Mouse (Mus musculus) ES-Bruce4 (cell line): ENCODE data around the gene Sik1. TPM values are rescaled to one million over a fixed set of nuclear protein-coding genes. Genes with fewer than 3 reads are reported as not detected.
A peak's percentile ranks its signal among the peaks of the same experiment; 100 is the strongest.

Experiments
- H3K27ac ChIP-seq: 2 replicates; pipeline ENCODE4 v1.5.1; 2012; ENCODE audit warnings: low read length, inconsistent platforms; ENCODE audit not compliant: insufficient read depth
- H3K27me3 ChIP-seq: 2 replicates; pipeline ENCODE4 v1.6.1; 2012; ENCODE audit warnings: mild to moderate bottlenecking, low read length, inconsistent platforms; ENCODE audit not compliant: control insufficient read depth, poor library complexity, insufficient read depth, severe bottlenecking
- H3K36me3 ChIP-seq: 2 replicates; pipeline ENCODE4 v1.6.1; 2012; ENCODE audit warnings: inconsistent platforms, mild to moderate bottlenecking, low read length, moderate library complexity; ENCODE audit not compliant: control insufficient read depth, poor library complexity, insufficient read depth, severe bottlenecking
- H3K4me1 ChIP-seq: one replicate; pipeline ENCODE4 v1.8.1; 2011; ENCODE audit warnings: low read length; ENCODE audit not compliant: control insufficient read depth, insufficient read depth
- H3K4me3 ChIP-seq: 2 replicates; pipeline ENCODE4 v1.5.1; 2011; ENCODE audit warnings: low read depth, mild to moderate bottlenecking, low read length
- H3K9ac ChIP-seq: 2 replicates; pipeline ENCODE4 v1.6.1; 2012; ENCODE audit warnings: low read depth, mild to moderate bottlenecking, inconsistent platforms; ENCODE audit not compliant: poor library complexity, severe bottlenecking
- H3K9me3 ChIP-seq: replicated peaks from 2 replicates; pipeline ENCODE4 v1.6.1; 2012; ENCODE audit warnings: mild to moderate bottlenecking, low read length, inconsistent platforms; ENCODE audit not compliant: control insufficient read depth, poor library complexity, insufficient read depth, severe bottlenecking
- CTCF ChIP-seq: IDR thresholded peaks from one replicate; pipeline ENCODE4 v1.8.1; 2011; ENCODE audit warnings: low read depth, low read length
- EP300 ChIP-seq: IDR thresholded peaks from 2 replicates; pipeline ENCODE4 v1.6.1; 2011; ENCODE audit warnings: low read depth, low read length; ENCODE audit not compliant: insufficient read depth
- POLR2A ChIP-seq: IDR thresholded peaks from one replicate; pipeline ENCODE4 v1.8.1; 2011; ENCODE audit warnings: low read length; ENCODE audit not compliant: insufficient read depth
- polyA plus RNA-seq: library from polyadenylated mRNA; stranded (reverse); fragments of >200 nt; gene quantifications from 2 replicates; pipeline ENCODE4 v1.2.4, GENCODE M21; 2011; ENCODE audit warnings: low read depth; ENCODE audit not compliant: missing spikeins, insufficient read depth, insufficient read length

Gene Sik1
- polyA plus RNA-seq, 1 experiment: 45.1 TPM

DNA sequence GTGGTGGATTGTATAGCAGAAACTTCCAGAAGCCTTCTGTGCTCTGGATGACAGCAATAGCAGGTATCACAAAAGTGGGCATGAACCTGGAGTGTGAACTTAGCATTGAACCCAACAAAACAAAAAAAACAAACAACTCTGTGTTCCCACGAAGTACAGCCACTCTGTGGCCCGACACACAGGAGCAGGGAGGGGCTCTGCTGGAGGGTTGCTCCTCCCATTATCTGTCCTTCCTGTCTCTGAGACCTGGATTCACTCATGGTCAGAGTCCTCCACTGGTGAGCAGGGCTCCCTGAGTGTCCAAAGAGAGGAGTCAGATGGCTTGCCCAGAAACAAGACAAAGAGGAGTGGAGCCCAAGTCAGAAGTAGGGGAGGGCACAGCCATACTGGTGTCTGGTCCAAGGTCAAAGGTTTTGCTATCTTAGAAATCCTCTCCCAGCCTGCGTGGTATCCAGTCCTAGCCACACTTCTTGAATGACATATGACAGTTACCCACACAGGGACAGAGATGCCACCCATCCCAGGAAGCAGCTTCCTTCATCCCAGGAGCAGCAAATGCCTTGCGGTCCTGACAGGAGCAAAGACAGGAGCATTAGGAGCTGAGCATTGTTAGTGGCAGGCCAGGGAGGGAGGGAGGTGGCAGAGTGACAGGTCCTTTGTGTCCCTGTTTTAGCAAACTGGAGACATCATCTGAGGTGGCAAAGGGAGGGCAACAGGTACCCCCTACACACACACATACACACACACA lies 35.3 kb downstream of the Sik1 start:
- Histone ChIP-seq H3K36me3 (no peaks in the 10 kb centered on the region), H3K9me3 (no peaks in the 10 kb centered on the region), H3K27ac (peak overlapping the region; percentile 86), H3K27me3 (no peaks in the 10 kb centered on the region), H3K9ac (peak overlapping the region; percentile 36), H3K4me1 (peaks cover 14% of the 10 kb centered on the region), H3K4me3 (peak overlapping the region; percentile 1)
- TF ChIP-seq EP300: no peak
- no peak for TF ChIP-seq POLR2A
- TF ChIP-seq CTCF: no peak

DNA sequence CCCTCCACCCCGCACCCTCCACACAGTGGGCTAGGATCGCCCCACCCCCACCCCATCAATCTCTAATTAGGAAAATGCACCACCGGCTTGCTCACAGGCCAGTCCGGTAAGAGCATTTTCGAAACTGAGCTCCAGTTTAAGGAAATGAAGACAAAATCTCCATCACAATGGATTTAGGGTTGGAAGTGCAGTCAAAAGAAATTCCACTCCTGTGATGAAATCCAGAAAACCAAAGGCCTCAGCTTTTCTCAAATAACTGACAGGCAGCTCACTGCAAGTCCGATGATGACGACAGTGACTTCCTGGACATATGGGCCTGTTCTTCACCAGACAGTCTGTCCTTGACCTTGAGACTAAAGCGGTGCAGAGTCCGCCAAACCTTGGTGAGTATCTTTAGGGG lies 36.2 kb downstream of the Sik1 start:
- H3K36me3 ChIP-seq: no peaks in the 10 kb centered on the region
- peak overlapping the region; percentile 36 for H3K9ac ChIP-seq
- TF ChIP-seq CTCF (no peak), EP300 (no peak; the same call in none of the 2 replicates), POLR2A (no peak)
- H3K27ac ChIP-seq: peak overlapping the region; percentile 86
- peak overlapping the region; percentile 15; the same call in 1 of the 2 replicates for H3K4me3 ChIP-seq
- H3K27me3 ChIP-seq: no peaks in the 10 kb centered on the region
- no peaks in the 10 kb centered on the region for H3K9me3 ChIP-seq
- H3K4me1 ChIP-seq: peaks cover 14% of the 10 kb centered on the region

DNA sequence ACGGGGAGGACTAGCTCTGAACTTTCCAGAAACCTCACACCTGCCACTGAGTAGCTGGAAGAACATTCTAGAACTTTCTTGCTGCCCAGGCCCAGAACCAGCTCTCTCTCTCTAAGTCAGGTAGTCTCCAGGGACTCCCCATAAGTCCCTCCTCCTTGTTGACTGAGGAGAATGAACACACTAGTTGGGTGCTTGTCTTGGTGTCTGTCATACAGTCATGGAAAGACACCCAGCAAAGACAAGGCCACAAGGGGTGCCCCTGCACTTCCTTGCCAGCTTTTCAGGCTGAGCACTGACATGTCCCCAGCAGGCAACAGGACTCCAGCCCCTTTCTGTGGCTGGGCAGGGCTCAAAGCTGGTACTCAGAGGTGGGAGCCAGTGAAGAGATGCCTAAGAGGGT lies 37.8 kb downstream of the Sik1 start:
- Histone ChIP-seq H3K36me3 (no peaks in the 10 kb centered on the region), H3K27me3 (no peaks in the 10 kb centered on the region), H3K9me3 (no peaks in the 10 kb centered on the region), H3K4me3 (no peak overlapping the region), H3K9ac (no peak overlapping the region), H3K27ac (no peak overlapping the region), H3K4me1 (peaks cover 14% of the 10 kb centered on the region)
- TF ChIP-seq POLR2A (no peak), CTCF (no peak), EP300 (no peak)

DNA sequence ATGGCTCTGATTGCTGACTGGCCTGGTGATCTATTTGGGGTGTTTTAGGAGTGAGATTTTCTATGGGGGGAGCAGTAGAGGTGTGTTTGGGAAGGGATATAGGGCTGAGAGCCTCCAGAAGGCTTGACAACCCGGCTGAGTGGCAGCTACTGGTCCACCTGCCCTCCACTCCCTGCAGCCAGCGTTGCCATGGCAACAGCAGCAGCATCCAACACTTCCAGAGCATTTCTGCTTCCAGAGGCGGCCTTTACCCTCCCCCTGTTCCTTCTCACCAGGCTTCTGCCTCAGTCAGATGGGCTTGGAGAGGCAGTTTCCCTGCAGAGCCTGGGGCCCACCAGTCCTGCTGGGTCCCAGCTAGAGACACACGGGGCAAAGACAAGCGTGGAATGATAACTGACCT lies 38.4 kb downstream of the Sik1 start:
- TF ChIP-seq CTCF (no peak), POLR2A (no peak), EP300 (no peak)
- no peak overlapping the region for H3K27ac ChIP-seq
- H3K4me1 ChIP-seq: peaks cover 14% of the 10 kb centered on the region
- H3K9ac ChIP-seq: no peak overlapping the region
- no peaks in the 10 kb centered on the region for H3K9me3 ChIP-seq
- no peaks in the 10 kb centered on the region for H3K27me3 ChIP-seq
- H3K4me3 ChIP-seq: no peak overlapping the region
- H3K36me3 ChIP-seq: no peaks in the 10 kb centered on the region

DNA sequence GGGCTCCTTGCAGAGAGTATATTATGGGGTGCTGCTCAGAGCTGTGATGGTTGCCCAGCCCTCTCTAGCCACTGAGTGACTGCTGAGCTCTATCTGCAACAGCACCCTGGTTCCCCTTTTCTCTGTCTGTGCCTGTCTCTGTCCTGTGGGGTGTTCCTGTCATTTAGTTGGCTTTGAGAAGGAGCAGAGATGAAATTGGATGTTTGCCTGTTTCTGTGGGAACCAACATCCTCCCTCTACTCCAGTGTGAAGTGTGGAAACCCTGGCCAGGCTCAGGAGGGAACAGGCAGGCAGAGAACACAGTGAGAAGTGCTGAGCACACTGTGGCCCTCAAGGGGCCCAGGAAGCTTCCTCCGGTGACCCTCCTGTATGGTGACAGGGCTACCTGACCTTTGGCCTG lies 40.8 kb downstream of the Sik1 start:
- TF ChIP-seq POLR2A (no peak), CTCF (no peak), EP300 (no peak)
- Histone ChIP-seq H3K9me3 (no peaks in the 10 kb centered on the region), H3K9ac (no peak overlapping the region), H3K27me3 (no peaks in the 10 kb centered on the region), H3K27ac (no peak overlapping the region), H3K4me1 (peaks cover 12% of the 10 kb centered on the region), H3K4me3 (no peak overlapping the region), H3K36me3 (no peaks in the 10 kb centered on the region)

DNA sequence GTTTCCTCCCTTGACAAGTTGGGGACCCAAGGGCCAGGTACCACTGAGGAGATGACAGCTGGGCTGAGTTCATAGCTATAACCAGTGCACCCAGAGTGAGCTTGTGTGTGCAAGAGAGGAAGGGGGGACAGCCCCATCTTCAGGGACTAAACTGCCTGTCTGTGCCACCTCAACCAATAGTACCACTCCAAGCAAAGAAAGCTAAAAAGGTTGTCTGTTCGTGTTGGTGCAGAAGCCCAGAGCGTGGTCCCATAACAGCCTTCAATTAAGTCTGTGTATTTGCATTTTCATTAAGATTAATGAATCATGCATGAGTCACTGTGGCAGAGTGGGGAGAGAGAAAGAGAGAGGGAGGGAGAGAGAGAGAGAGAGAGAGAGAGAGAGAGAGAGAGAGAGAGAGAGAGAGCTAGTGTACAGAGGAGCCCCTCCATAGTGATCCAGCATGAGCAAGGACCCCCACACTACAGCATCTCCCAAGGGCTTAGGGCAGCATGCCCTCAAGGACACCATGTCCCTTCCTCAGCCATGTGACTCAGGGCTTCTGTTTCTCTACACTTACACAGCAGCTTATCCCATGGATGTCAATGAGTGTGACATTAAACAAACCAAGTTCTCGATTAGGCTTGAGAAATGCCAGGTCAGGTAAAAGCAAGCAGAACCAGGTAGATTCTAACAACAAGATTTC lies 41.5 kb downstream of the Sik1 start:
- no peak overlapping the region for H3K4me3 ChIP-seq
- no peak overlapping the region for H3K27ac ChIP-seq
- H3K9ac ChIP-seq: no peak overlapping the region
- TF ChIP-seq POLR2A: no peak
- TF ChIP-seq EP300: no peak
- TF ChIP-seq CTCF: no peak
- no peaks in the 10 kb centered on the region for H3K36me3 ChIP-seq
- no peaks in the 10 kb centered on the region for H3K9me3 ChIP-seq
- H3K4me1 ChIP-seq: peaks cover 15% of the 10 kb centered on the region
- H3K27me3 ChIP-seq: no peaks in the 10 kb centered on the region
